Mouse (Mus musculus) midbrain, embryonic 11.5 days (tissue): ENCODE measurements at regions not wholly inside any gene's neighbourhood (a gene's known extent, or its start where the extent isn't known, plus 50 kb on each side); places are given as distances from the start of the nearest gene placed in this dataset.

Experiments used
- ATAC-seq: fragments of 200-750 bp; cut with Nextera tagmentation; 2 replicates; pipeline ENCODE4 v1.8.0; 2017; ENCODE audit warnings: moderate TSS enrichment, moderate library complexity; ENCODE audit not compliant: low FRiP score
- DNase-seq: peaks from one replicate; pipeline ENCODE4 v3.0.0; 2015; ENCODE audit warnings: low spot score; ENCODE audit errors: missing footprints
- H3K27ac ChIP-seq: fragments of 300-500 bp; sonication (generic); 2 replicates; pipeline ENCODE4 v1.5.1; 2014; ENCODE audit warnings: low read depth, low read length
- H3K27me3 ChIP-seq: fragments of 300-500 bp; sonication (generic); 2 replicates; pipeline ENCODE4 v1.6.1; 2014; ENCODE audit warnings: mild to moderate bottlenecking, low read length, moderate library complexity, mixed read lengths; ENCODE audit not compliant: control insufficient read depth, insufficient read depth
- H3K36me3 ChIP-seq: fragments of 300-500 bp; sonication (generic); 2 replicates; pipeline ENCODE4 v1.6.1; 2014; ENCODE audit warnings: mild to moderate bottlenecking, low read length, moderate library complexity, mixed read lengths; ENCODE audit not compliant: control insufficient read depth, insufficient read depth
- H3K4me1 ChIP-seq: fragments of 300-500 bp; sonication (generic); 2 replicates; pipeline ENCODE4 v1.6.1; 2014; ENCODE audit warnings: low read length; ENCODE audit not compliant: control insufficient read depth, insufficient read depth
- H3K4me2 ChIP-seq: fragments of 300-500 bp; sonication (generic); 2 replicates; pipeline ENCODE4 v1.6.1; 2014; ENCODE audit warnings: mild to moderate bottlenecking, moderate library complexity
- H3K4me3 ChIP-seq: fragments of 300-500 bp; sonication (generic); 2 replicates; pipeline ENCODE4 v1.5.1; 2014; ENCODE audit warnings: low read depth, low read length
- H3K9ac ChIP-seq: fragments of 300-500 bp; sonication (generic); 2 replicates; pipeline ENCODE4 v1.6.1; 2014; ENCODE audit warnings: low read length
- H3K9me3 ChIP-seq: fragments of 300-500 bp; sonication (generic); 2 replicates; pipeline ENCODE4 v1.6.1; 2016; ENCODE audit warnings: low read length; ENCODE audit not compliant: control insufficient read depth
- WGBS: fragments of 180-500 bp; shearing (Covaris S2); extraction: QIAGEN DNeasy Blood & Tissue Kit; methylation state at CpG from one replicate; pipeline ENCODE4 v1.1.7; 2014; 5-methylcytosine and 5-hydroxymethylcytosine counted together

GRCm38 (mm10) chr15:68754834-68755233, 2254.1 kb upstream of the Lrrc6 start:
- ATAC-seq (no peak), DNase-seq (no peak)
- Histone ChIP-seq H3K9ac (no peak overlapping the region), H3K4me1 (peaks cover 3% of the 10 kb centered on the region; the same call in 1 of the 2 replicates), H3K4me2 (no peak overlapping the region), H3K4me3 (no peak overlapping the region), H3K27ac (no peak overlapping the region), H3K36me3 (no peaks in the 10 kb centered on the region), H3K27me3 (no peaks in the 10 kb centered on the region), H3K9me3 (no peaks in the 10 kb centered on the region)
- 80% methylated on average over 4 of the region's 4 CpGs for WGBS

- Histone ChIP-seq H3K4me3 (no peak overlapping the region), H3K9me3 (no peaks in the 10 kb centered on the region), H3K9ac (no peak overlapping the region), H3K27ac (no peak overlapping the region), H3K36me3 (no peaks in the 10 kb centered on the region), H3K4me1 (no peaks in the 10 kb centered on the region), H3K27me3 (no peaks in the 10 kb centered on the region), H3K4me2 (no peak overlapping the region)
- no peak for DNase-seq
- ATAC-seq = no peak
- 84% methylated on average over 7 of the region's 7 CpGs for WGBS
These were observed 2238.6 kb upstream of the Lrrc6 start for GRCm38 (mm10) chr15:68739344-68739743.

- Histone ChIP-seq H3K4me1 (no peaks in the 10 kb centered on the region), H3K9ac (no peak overlapping the region), H3K27ac (no peak overlapping the region), H3K27me3 (no peaks in the 10 kb centered on the region), H3K9me3 (no peaks in the 10 kb centered on the region), H3K4me2 (no peak overlapping the region), H3K4me3 (no peak overlapping the region), H3K36me3 (no peaks in the 10 kb centered on the region)
- 81% methylated on average over 5 of the region's 5 CpGs for WGBS
- DNase-seq (no peak), ATAC-seq (no peak)
These were observed 2220.5 kb upstream of the Lrrc6 start for GRCm38 (mm10) chr15:68721250-68721649.

GRCm38 (mm10) chr15:68719486-68719885, 2218.8 kb upstream of the Lrrc6 start:
- Histone ChIP-seq H3K27ac (no peak overlapping the region), H3K9ac (no peak overlapping the region), H3K4me2 (no peak overlapping the region), H3K27me3 (no peaks in the 10 kb centered on the region), H3K4me1 (no peaks in the 10 kb centered on the region), H3K4me3 (no peak overlapping the region), H3K36me3 (no peaks in the 10 kb centered on the region), H3K9me3 (no peaks in the 10 kb centered on the region)
- DNase-seq = no peak
- ATAC-seq = no peak
- 89% methylated on average over 12 of the region's 12 CpGs for whole genome bisulfite sequencing

- no peak overlapping the region for H3K9ac ChIP-seq
- no peak overlapping the region for H3K27ac ChIP-seq
- ATAC-seq (no peak), DNase-seq (no peak)
- no peaks in the 10 kb centered on the region for H3K4me1 ChIP-seq
- H3K36me3 ChIP-seq = no peaks in the 10 kb centered on the region
- H3K4me2 ChIP-seq = no peak overlapping the region
- no peak overlapping the region for H3K4me3 ChIP-seq
- no peaks in the 10 kb centered on the region for H3K9me3 ChIP-seq
- WGBS = 82% methylated on average over 4 of the region's 4 CpGs
- H3K27me3 ChIP-seq = no peaks in the 10 kb centered on the region
These were observed 2213.6 kb upstream of the Lrrc6 start for GRCm38 (mm10) chr15:68714337-68714736.

- no peak for ATAC-seq
- H3K27ac ChIP-seq = no peak overlapping the region
- H3K9ac ChIP-seq = no peak overlapping the region
- DNase-seq = no peak
- no peaks in the 10 kb centered on the region for H3K36me3 ChIP-seq
- no peaks in the 10 kb centered on the region for H3K4me1 ChIP-seq
- H3K9me3 ChIP-seq = no peaks in the 10 kb centered on the region
- no peak overlapping the region for H3K4me3 ChIP-seq
- no peaks in the 10 kb centered on the region for H3K27me3 ChIP-seq
- 76% methylated on average over 3 of the region's 3 CpGs for WGBS
- H3K4me2 ChIP-seq = no peak overlapping the region
These were observed 2206.6 kb upstream of the Lrrc6 start for GRCm38 (mm10) chr15:68707306-68707705.

- no peak overlapping the region for H3K9ac ChIP-seq
- 66% methylated on average over 5 of the region's 5 CpGs for WGBS
These were observed 2194.4 kb upstream of the Lrrc6 start for GRCm38 (mm10) chr15:68695041-68695650.

GRCm38 (mm10) chr15:68667462-68667861, 2166.8 kb upstream of the Lrrc6 start:
- H3K9me3 ChIP-seq = no peaks in the 10 kb centered on the region
- no peak overlapping the region for H3K4me2 ChIP-seq
- DNase-seq = no peak
- WGBS = 89% methylated on average over 1 of the region's 1 CpGs
- no peaks in the 10 kb centered on the region for H3K36me3 ChIP-seq
- no peak overlapping the region for H3K27ac ChIP-seq
- no peaks in the 10 kb centered on the region for H3K27me3 ChIP-seq
- H3K4me3 ChIP-seq = no peak overlapping the region
- no peaks in the 10 kb centered on the region for H3K4me1 ChIP-seq
- no peak for ATAC-seq
- H3K9ac ChIP-seq = no peak overlapping the region

More at GRCm38 (mm10) chr15:68695041-68695650, 2194.4 kb upstream of the Lrrc6 start:
- DNase-seq (no peak), ATAC-seq (no peak)
- no peaks in the 10 kb centered on the region for H3K36me3 ChIP-seq
- no peaks in the 10 kb centered on the region for H3K9me3 ChIP-seq
- no peak overlapping the region for H3K4me3 ChIP-seq
- no peaks in the 10 kb centered on the region for H3K4me1 ChIP-seq
- H3K4me2 ChIP-seq = no peak overlapping the region
- no peak overlapping the region for H3K27ac ChIP-seq
- H3K27me3 ChIP-seq = no peaks in the 10 kb centered on the region

- DNase-seq (no peak), ATAC-seq (no peak)
- Histone ChIP-seq H3K27me3 (no peaks in the 10 kb centered on the region), H3K36me3 (no peaks in the 10 kb centered on the region), H3K4me2 (no peak overlapping the region), H3K9me3 (no peaks in the 10 kb centered on the region), H3K4me3 (no peak overlapping the region), H3K4me1 (no peaks in the 10 kb centered on the region), H3K27ac (no peak overlapping the region), H3K9ac (no peak overlapping the region)
These were observed 2164.6 kb upstream of the Lrrc6 start for GRCm38 (mm10) chr15:68665331-68665730.
